Comparison of ENCODE assay signal across 8 mouse cellular contexts in genomic region chrX:75415936-75416785, GRCm38 (mm10). TPM values are rescaled to one million over a fixed set of nuclear protein-coding genes. Genes with fewer than 3 reads are reported as not detected.
A peak's percentile ranks its signal among the peaks of the same experiment; 100 is the strongest.
DNase-seq lines count a peak whose midpoint lies in the region; ATAC-seq and TF ChIP-seq lines count a peak whose summit lies in the region.

Gene Cmc4 (minus strand): TSS chrX:75416584.
Gene Mtcp1 (minus strand): TSS chrX:75416588.
Gene Brcc3 (plus strand): TSS chrX:75416628.

- H3K9ac ChIP-seq in heart, embryonic 15.5 days = peak within 1 kb of the TSS; percentile 68
- H3K9ac ChIP-seq in liver, embryonic 14.5 days (replicated peaks) = peak within 1 kb of the TSS; percentile 75
- peak within 1 kb of the TSS; percentile 60 for H3K9ac ChIP-seq in neural tube, embryonic 11.5 days (ENCODE audit: low read length)
- H3K9ac ChIP-seq in stomach, postnatal 0 days (ENCODE audit: low read length) = peak within 1 kb of the TSS; percentile 64

- no peaks in the 10 kb centered on the region for H3K4me1 ChIP-seq in heart, embryonic 15.5 days (replicated peaks)
- no peaks in the 10 kb centered on the region; a peak in 1 of 4 replicates for H3K4me1 ChIP-seq in liver, embryonic 14.5 days (replicated peaks; ENCODE audit: control insufficient read depth in 2 of 2, insufficient read depth in 2 of 2, low read length in 1 of 2)
- H3K4me1 ChIP-seq in neural tube, embryonic 11.5 days (ENCODE audit: control insufficient read depth, insufficient read depth, low read length) = no peaks in the 10 kb centered on the region
- no peaks in the 10 kb centered on the region for H3K4me1 ChIP-seq in stomach, postnatal 0 days (replicated peaks; ENCODE audit: control insufficient read depth, insufficient read depth)

- no peaks in the 10 kb centered on the region for H3K36me3 ChIP-seq in heart, embryonic 15.5 days
- no peaks in the 10 kb centered on the region for H3K36me3 ChIP-seq in liver, embryonic 14.5 days (replicated peaks; ENCODE audit: control insufficient read depth, insufficient read depth, low read depth)
- H3K36me3 ChIP-seq in neural tube, embryonic 11.5 days (ENCODE audit: control insufficient read depth, insufficient read depth, low read length) = no peaks in the 10 kb centered on the region
- no peaks in the 10 kb centered on the region for H3K36me3 ChIP-seq in stomach, postnatal 0 days (ENCODE audit: control insufficient read depth, insufficient read depth, low read length)

- H3K27me3 ChIP-seq in heart, embryonic 15.5 days = no peaks in the 10 kb centered on the region
- no peaks in the 10 kb centered on the region for H3K27me3 ChIP-seq in liver, embryonic 14.5 days (ENCODE audit: control insufficient read depth, insufficient read depth, low read length)
- no peaks in the 10 kb centered on the region for H3K27me3 ChIP-seq in neural tube, embryonic 11.5 days (ENCODE audit: control insufficient read depth, insufficient read depth, low read length)
- H3K27me3 ChIP-seq in stomach, postnatal 0 days (ENCODE audit: control insufficient read depth, insufficient read depth, low read length) = no peaks in the 10 kb centered on the region

- peak within 1 kb of the TSS; percentile 58 for H3K4me2 ChIP-seq in heart, embryonic 15.5 days
- H3K4me2 ChIP-seq in liver, embryonic 14.5 days (ENCODE audit: low read depth) = peak within 1 kb of the TSS; percentile 67
- H3K4me2 ChIP-seq in neural tube, embryonic 11.5 days (ENCODE audit: low read depth) = peak within 1 kb of the TSS; percentile 41
- H3K4me2 ChIP-seq in stomach, postnatal 0 days (replicated peaks; ENCODE audit: low read depth) = peak within 1 kb of the TSS; percentile 52

- peak within 1 kb of the TSS; percentile 85 for H3K27ac ChIP-seq in heart, embryonic 15.5 days
- peak within 1 kb of the TSS; percentile 82 for H3K27ac ChIP-seq in liver, embryonic 14.5 days
- peak within 1 kb of the TSS; percentile 77 for H3K27ac ChIP-seq in neural tube, embryonic 11.5 days (ENCODE audit: low read depth, low read length)
- H3K27ac ChIP-seq in stomach, postnatal 0 days (replicated peaks) = peak within 1 kb of the TSS; percentile 89

- DNase-seq in c-Kit-negative CD71-positive TER-119-positive erythroid progenitor cells, embryonic 14.5 days (ENCODE audit: low read depth, low spot score) = peak; percentile 81
- DNase-seq in fibroblast of lung, adult 2 months (ENCODE audit: low read depth) = peak; percentile 71
- peak; percentile 88 to 95 for DNase-seq in kidney, postnatal 25 days
- peak; percentile 82 to 87 (median 85) for DNase-seq in liver, embryonic 14.5 days (ENCODE audit: low read depth in 3 of 3, low spot score in 3 of 3)
- DNase-seq in neural tube, embryonic 11.5 days (ENCODE audit: low spot score) = peak; percentile 90
- DNase-seq in stomach, postnatal 0 days (ENCODE audit: low spot score) = peak; percentile 91

- 10% methylated on average over 52 of the region's 52 CpGs for WGBS in heart, embryonic 15.5 days
- WGBS in liver, embryonic 14.5 days (ENCODE audit: insufficient replicate concordance) = 7% methylated on average over 52 of the region's 52 CpGs
- WGBS in neural tube, embryonic 11.5 days = 16% methylated on average over 49 of the region's 52 CpGs
- 9% methylated on average over 52 of the region's 52 CpGs for WGBS in stomach, postnatal 0 days

- TF ChIP-seq CTCF in liver, embryonic 14.5 days (IDR thresholded peaks at IDR 0.05; ENCODE audit: low read depth) = peak; percentile 31; the same call in 1 of the 2 replicates
- TF ChIP-seq CTCF in stomach, postnatal 0 days (IDR thresholded peaks at IDR 0.05; ENCODE audit: low read depth) = peak; percentile 40

- peak; percentile 98 for ATAC-seq in CD4-positive, CD25-positive, alpha-beta regulatory T cell, adult 4 months
- ATAC-seq in heart, embryonic 15.5 days (replicated peaks; ENCODE audit: insufficient number of reproducible peaks, insufficient read depth, low FRiP score, low read depth) = peak; percentile 99
- ATAC-seq in liver, embryonic 14.5 days (ENCODE audit: insufficient read depth) = peak; percentile 98
- peak; percentile 99 for ATAC-seq in neural tube, embryonic 11.5 days (ENCODE audit: insufficient read depth, low FRiP score, low TSS enrichment)
- ATAC-seq in stomach, postnatal 0 days (ENCODE audit: low FRiP score, low TSS enrichment) = peak; percentile 100

- H3K4me3 ChIP-seq in heart, embryonic 15.5 days = peak within 1 kb of the TSS; percentile 64
- peak within 1 kb of the TSS; percentile 59 to 91 for H3K4me3 ChIP-seq in liver, embryonic 14.5 days (ENCODE audit: insufficient read depth in 1 of 2, low read depth in 2 of 2, low read length in 2 of 2)
- peak within 1 kb of the TSS; percentile 44 for H3K4me3 ChIP-seq in neural tube, embryonic 11.5 days (ENCODE audit: low read depth, low read length)
- peak within 1 kb of the TSS; percentile 48 for H3K4me3 ChIP-seq in stomach, postnatal 0 days (ENCODE audit: low read depth, low read length)

- peak; percentile 48; the same call in 1 of the 2 replicates for TF ChIP-seq EP300 in liver, embryonic 14.5 days (IDR thresholded peaks at IDR 0.05; ENCODE audit: low read depth)
- no peak for TF ChIP-seq EP300 in stomach, postnatal 0 days (optimal IDR thresholded peaks at IDR 0.05)

- H3K9me3 ChIP-seq in heart, embryonic 15.5 days (replicated peaks) = no peaks in the 10 kb centered on the region
- H3K9me3 ChIP-seq in liver, embryonic 14.5 days (ENCODE audit: control insufficient read depth, low read length) = no peaks in the 10 kb centered on the region
- H3K9me3 ChIP-seq in neural tube, embryonic 11.5 days (ENCODE audit: control insufficient read depth, low read length) = no peaks in the 10 kb centered on the region
- no peaks in the 10 kb centered on the region for H3K9me3 ChIP-seq in stomach, postnatal 0 days (ENCODE audit: control insufficient read depth, low read length)

RNA-seq across cellular contexts. Expression of gene Cmc4, which starts in this region (rescaled TPM):
- 10 to 100 TPM; 18.4 to 20.1 TPM for polyA plus RNA-seq in CD4-positive, CD25-positive, alpha-beta regulatory T cell, adult 4 months (2017; shearing (Covaris generic))
- 19.4 and 22.8 TPM in 2 replicates for polyA plus RNA-seq in heart, embryonic 15.5 days (2015; fragmentation: Nextera tagmentation; extraction: Ambion mirVana)
- polyA plus RNA-seq in liver, embryonic 14.5 days (2012; rRNA removed) = 5.0 and 9.2 TPM in 2 replicates
- 10.0 and 12.8 TPM in 2 replicates for polyA plus RNA-seq in liver, embryonic 14.5 days (2014; fragmentation: Nextera tagmentation; extraction: Ambion mirVana)
- 17.3 and 21.3 TPM in 2 replicates for polyA plus RNA-seq in neural tube, embryonic 11.5 days (2014; fragmentation: Nextera tagmentation; extraction: Ambion mirVana)
- 15.9 and 17.3 TPM in 2 replicates for polyA plus RNA-seq in stomach, postnatal 0 days (2015; fragmentation: Nextera tagmentation; extraction: Ambion mirVana)

RNA-seq across cellular contexts. Expression of gene Mtcp1, which starts in this region (rescaled TPM):
- 1 to 10 TPM; 6.9 to 8.5 TPM for polyA plus RNA-seq in CD4-positive, CD25-positive, alpha-beta regulatory T cell, adult 4 months (2017; shearing (Covaris generic))
- polyA plus RNA-seq in heart, embryonic 15.5 days (2015; fragmentation: Nextera tagmentation; extraction: Ambion mirVana) = 5.3 and 6.6 TPM in 2 replicates
- polyA plus RNA-seq in liver, embryonic 14.5 days (2012; rRNA removed) = 3.8 and 5.7 TPM in 2 replicates
- polyA plus RNA-seq in liver, embryonic 14.5 days (2014; fragmentation: Nextera tagmentation; extraction: Ambion mirVana) = 4.2 and 4.5 TPM in 2 replicates
- polyA plus RNA-seq in neural tube, embryonic 11.5 days (2014; fragmentation: Nextera tagmentation; extraction: Ambion mirVana) = 7.0 and 8.0 TPM in 2 replicates
- polyA plus RNA-seq in stomach, postnatal 0 days (2015; fragmentation: Nextera tagmentation; extraction: Ambion mirVana) = 3.6 and 4.0 TPM in 2 replicates

RNA-seq across cellular contexts. Expression of gene Brcc3, which starts in this region (rescaled TPM):
- 10 to 100 TPM; 47.7 to 75.2 TPM for polyA plus RNA-seq in CD4-positive, CD25-positive, alpha-beta regulatory T cell, adult 4 months (2017; shearing (Covaris generic))
- 45.8 and 49.8 TPM in 2 replicates for polyA plus RNA-seq in heart, embryonic 15.5 days (2015; fragmentation: Nextera tagmentation; extraction: Ambion mirVana)
- 5.2 and 11.0 TPM in 2 replicates for polyA plus RNA-seq in liver, embryonic 14.5 days (2012; rRNA removed)
- polyA plus RNA-seq in liver, embryonic 14.5 days (2014; fragmentation: Nextera tagmentation; extraction: Ambion mirVana) = 32.1 and 33.8 TPM in 2 replicates
- polyA plus RNA-seq in neural tube, embryonic 11.5 days (2014; fragmentation: Nextera tagmentation; extraction: Ambion mirVana) = 62.6 and 71.7 TPM in 2 replicates
- polyA plus RNA-seq in stomach, postnatal 0 days (2015; fragmentation: Nextera tagmentation; extraction: Ambion mirVana) = 35.7 and 42.0 TPM in 2 replicates

Comparison
In these comparisons a context has a peak if more than half of its experiments do, and no peak if none do; other contexts are left out.
1. Peak in every context shown above with its lines: DNase-seq, ATAC-seq, H3K4me3 ChIP-seq and H3K27ac ChIP-seq.